Mouse (Mus musculus): ENCODE data around the gene Eif5a. TPM values are rescaled to one million over a fixed set of nuclear protein-coding genes. Genes with fewer than 3 reads are reported as not detected.
A peak's percentile ranks its signal among the peaks of the same experiment; 100 is the strongest.

The Eif5a gene
- polyA plus RNA-seq (2015; fragmentation: Nextera tagmentation; extraction: Ambion mirVana), result 1,601 and 1,681 TPM in 2 replicates

GRCm38 (mm10) chr11:69921114-69922011 is at the start of gene Eif5a:
Gene Eif5a (minus strand): TSS chr11:69921958.
- Histone ChIP-seq H3K4me2 (peak within 1 kb of the TSS; percentile 84), H3K9me3 (no peaks in the 10 kb centered on the region), H3K4me3 (peak within 1 kb of the TSS; percentile 94), H3K4me1 (peaks cover 21% of the 10 kb centered on the region), H3K27ac (peak within 1 kb of the TSS; percentile 99), H3K36me3 (peaks cover 27% of the 10 kb centered on the region), H3K9ac (peak within 1 kb of the TSS; percentile 91), H3K27me3 (no peaks in the 10 kb centered on the region)
- under 1% methylated on average over 78 of the region's 78 CpGs for WGBS
- peak; percentile 98 for ATAC-seq (ENCODE audit: insufficient number of reproducible peaks, low FRiP score, low TSS enrichment, low read depth)

GRCm38 (mm10) chr11:69970775-69971174 is 49.0 kb upstream of the Eif5a start:
- no peak for ATAC-seq (ENCODE audit: insufficient number of reproducible peaks, low FRiP score, low TSS enrichment, low read depth)
- 78% methylated on average over 3 of the region's 3 CpGs for WGBS
- Histone ChIP-seq H3K9ac (no peak overlapping the region), H3K27me3 (peaks cover 19% of the 10 kb centered on the region), H3K4me1 (peaks cover 14% of the 10 kb centered on the region), H3K36me3 (peaks cover 72% of the 10 kb centered on the region), H3K4me2 (no peak overlapping the region), H3K4me3 (no peak overlapping the region), H3K9me3 (no peaks in the 10 kb centered on the region), H3K27ac (no peak overlapping the region)

GRCm38 (mm10) chr11:69970222-69970621 is 48.5 kb upstream of the Eif5a start:
- H3K36me3 ChIP-seq, result peaks cover 68% of the 10 kb centered on the region
- H3K4me2 ChIP-seq, result no peak overlapping the region
- no peak for ATAC-seq (ENCODE audit: insufficient number of reproducible peaks, low FRiP score, low TSS enrichment, low read depth)
- no peak overlapping the region for H3K9ac ChIP-seq
- peaks cover 24% of the 10 kb centered on the region for H3K27me3 ChIP-seq
- peaks cover 20% of the 10 kb centered on the region for H3K4me1 ChIP-seq
- WGBS, result 81% methylated on average over 6 of the region's 6 CpGs
- no peaks in the 10 kb centered on the region for H3K9me3 ChIP-seq
- H3K4me3 ChIP-seq, result no peak overlapping the region
- no peak overlapping the region for H3K27ac ChIP-seq

- Histone ChIP-seq H3K27ac (no peak overlapping the region), H3K4me3 (no peak overlapping the region), H3K9me3 (no peaks in the 10 kb centered on the region), H3K36me3 (peaks cover 54% of the 10 kb centered on the region), H3K4me1 (peaks cover 24% of the 10 kb centered on the region), H3K4me2 (no peak overlapping the region), H3K27me3 (peaks cover 38% of the 10 kb centered on the region), H3K9ac (no peak overlapping the region)
- ATAC-seq (ENCODE audit: insufficient number of reproducible peaks, low FRiP score, low TSS enrichment, low read depth), result no peak
- WGBS, result 80% methylated on average over 4 of the region's 4 CpGs
Measured at GRCm38 (mm10) chr11:69968793-69969192, 47.0 kb upstream of the Eif5a start.

GRCm38 (mm10) chr11:69966860-69967517 is 45.2 kb upstream of the Eif5a start:
- no peak overlapping the region for H3K27ac ChIP-seq

GRCm38 (mm10) chr11:69966006-69966859 is 44.5 kb upstream of the Eif5a start:
- Histone ChIP-seq H3K4me3 (peak overlapping the region; percentile 39), H3K4me2 (peak overlapping the region; percentile 72), H3K9ac (peak overlapping the region; percentile 45), H3K36me3 (peaks cover 29% of the 10 kb centered on the region), H3K9me3 (no peaks in the 10 kb centered on the region), H3K27ac (no peak overlapping the region), H3K27me3 (peaks cover 58% of the 10 kb centered on the region), H3K4me1 (peaks cover 24% of the 10 kb centered on the region)
- ATAC-seq (ENCODE audit: insufficient number of reproducible peaks, low FRiP score, low TSS enrichment, low read depth), result peak; percentile 57; the same call in 1 of the 2 replicates
- WGBS, result 2% methylated on average over 58 of the region's 59 CpGs

More at GRCm38 (mm10) chr11:69966860-69967517, 45.2 kb upstream of the Eif5a start:
- Histone ChIP-seq H3K36me3 (peaks cover 37% of the 10 kb centered on the region), H3K9ac (peak overlapping the region; percentile 45; the same call in 1 of the 2 replicates), H3K4me3 (peak overlapping the region; percentile 39), H3K4me2 (peak overlapping the region; percentile 72), H3K27me3 (peaks cover 56% of the 10 kb centered on the region), H3K4me1 (peaks cover 24% of the 10 kb centered on the region), H3K9me3 (no peaks in the 10 kb centered on the region)
- WGBS, result 41% methylated on average over 17 of the region's 17 CpGs
- no peak for ATAC-seq (ENCODE audit: insufficient number of reproducible peaks, low FRiP score, low TSS enrichment, low read depth)

- Histone ChIP-seq H3K9ac (no peak overlapping the region), H3K4me3 (peak overlapping the region; percentile 39), H3K4me1 (peaks cover 24% of the 10 kb centered on the region), H3K9me3 (no peaks in the 10 kb centered on the region), H3K4me2 (peak overlapping the region; percentile 72), H3K27ac (no peak overlapping the region), H3K36me3 (peaks cover 25% of the 10 kb centered on the region), H3K27me3 (peaks cover 60% of the 10 kb centered on the region)
- ATAC-seq (ENCODE audit: insufficient number of reproducible peaks, low FRiP score, low TSS enrichment, low read depth), result no peak
- 3% methylated on average over 49 of the region's 49 CpGs for WGBS
Measured at GRCm38 (mm10) chr11:69965271-69966005, 43.7 kb upstream of the Eif5a start.

GRCm38 (mm10) chr11:69964650-69965270 is 43.0 kb upstream of the Eif5a start, which contains the start of gene Cldn7:
Gene Cldn7 (plus strand): TSS chr11:69964779.
- ATAC-seq (ENCODE audit: insufficient number of reproducible peaks, low FRiP score, low TSS enrichment, low read depth), result no peak
- peaks cover 24% of the 10 kb centered on the region for H3K4me1 ChIP-seq
- peak within 1 kb of the TSS; percentile 39 for H3K4me3 ChIP-seq
- WGBS, result 10% methylated on average over 24 of the region's 24 CpGs
- H3K27ac ChIP-seq, result no peak within 1 kb of the TSS
- peaks cover 65% of the 10 kb centered on the region for H3K27me3 ChIP-seq
- no peak within 1 kb of the TSS for H3K9ac ChIP-seq
- no peaks in the 10 kb centered on the region for H3K9me3 ChIP-seq
- peaks cover 19% of the 10 kb centered on the region for H3K36me3 ChIP-seq
- H3K4me2 ChIP-seq, result peak within 1 kb of the TSS; percentile 72

- no peak overlapping the region for H3K4me2 ChIP-seq
- H3K27me3 ChIP-seq, result peaks cover 68% of the 10 kb centered on the region
- no peak overlapping the region for H3K4me3 ChIP-seq
- WGBS, result 28% methylated on average over 5 of the region's 5 CpGs
- H3K36me3 ChIP-seq, result no peaks in the 10 kb centered on the region
- H3K9ac ChIP-seq, result no peak overlapping the region
- no peaks in the 10 kb centered on the region for H3K9me3 ChIP-seq
- no peak overlapping the region for H3K27ac ChIP-seq
- H3K4me1 ChIP-seq, result peaks cover 20% of the 10 kb centered on the region
- ATAC-seq (ENCODE audit: insufficient number of reproducible peaks, low FRiP score, low TSS enrichment, low read depth), result no peak
Measured at GRCm38 (mm10) chr11:69961841-69962240, 40.1 kb upstream of the Eif5a start.

- Histone ChIP-seq H3K27me3 (peaks cover 55% of the 10 kb centered on the region), H3K36me3 (no peaks in the 10 kb centered on the region), H3K4me3 (no peak overlapping the region), H3K4me2 (no peak overlapping the region), H3K9me3 (no peaks in the 10 kb centered on the region), H3K27ac (no peak overlapping the region), H3K9ac (no peak overlapping the region), H3K4me1 (peaks cover 8% of the 10 kb centered on the region)
- no peak for ATAC-seq (ENCODE audit: insufficient number of reproducible peaks, low FRiP score, low TSS enrichment, low read depth)
- 40% methylated on average over 5 of the region's 5 CpGs for WGBS
Measured at GRCm38 (mm10) chr11:69960616-69961015, 38.9 kb upstream of the Eif5a start.

Measured in limb, embryonic 15.5 days (tissue).